8 mouse cellular contexts compared by ENCODE assay signal in genomic region chr7:44839491-44840191, GRCm38 (mm10). TPM values are rescaled to one million over a fixed set of nuclear protein-coding genes. Genes with fewer than 3 reads are reported as not detected.
A peak's percentile ranks its signal among the peaks of the same experiment; 100 is the strongest.
DNase-seq lines count a peak whose midpoint lies in the region; ATAC-seq and TF ChIP-seq lines count a peak whose summit lies in the region.

No protein-coding gene starts in this region.

- H3K4me2 ChIP-seq in midbrain, embryonic 16.5 days (ENCODE audit: low read length) = peak overlapping the region; percentile 64
- H3K4me2 ChIP-seq in stomach, postnatal 0 days (replicated peaks; ENCODE audit: low read depth) = peak overlapping the region; percentile 57

- TF ChIP-seq CTCF in stomach, postnatal 0 days (IDR thresholded peaks at IDR 0.05; ENCODE audit: low read depth) = no peak

- TF ChIP-seq EP300 in stomach, postnatal 0 days (optimal IDR thresholded peaks at IDR 0.05) = no peak

- WGBS in hindbrain, embryonic 10.5 days = 2% methylated on average over 58 of the region's 58 CpGs
- 3% methylated on average over 58 of the region's 58 CpGs for WGBS in midbrain, embryonic 16.5 days
- 3% methylated on average over 57 of the region's 58 CpGs for WGBS in stomach, postnatal 0 days

- peak; percentile 61 for DNase-seq in adrenal gland, adult 2 months
- DNase-seq in adrenal gland, postnatal 4 days (ENCODE audit: low spot score in 2 of 2) = no peak
- DNase-seq in A20 (ENCODE audit: low read depth, low spot score) = peak; percentile 78
- DNase-seq in embryo, embryonic 9.5 days (ENCODE audit: extremely low spot score) = peak; percentile 61
- peak; percentile 51 for DNase-seq in hindbrain, embryonic 10.5 days (ENCODE audit: low spot score)
- DNase-seq in liver = peak; percentile 36
- DNase-seq in stomach, postnatal 0 days (ENCODE audit: low spot score) = peak; percentile 62

- H3K9ac ChIP-seq in midbrain, embryonic 16.5 days (ENCODE audit: low read depth, low read length) = peak overlapping the region; percentile 58
- H3K9ac ChIP-seq in stomach, postnatal 0 days (ENCODE audit: low read length) = peak overlapping the region; percentile 53

- peaks cover 16% of the 10 kb centered on the region for H3K4me1 ChIP-seq in hindbrain, embryonic 10.5 days (replicated peaks)
- H3K4me1 ChIP-seq in midbrain, embryonic 16.5 days (ENCODE audit: control insufficient read depth, insufficient read depth, low read length) = peaks cover 12% of the 10 kb centered on the region
- peaks cover 7% of the 10 kb centered on the region; the same call in 1 of the 2 replicates for H3K4me1 ChIP-seq in stomach, postnatal 0 days (replicated peaks; ENCODE audit: control insufficient read depth, insufficient read depth)

- H3K27ac ChIP-seq in hindbrain, embryonic 10.5 days = peak overlapping the region; percentile 70
- H3K27ac ChIP-seq in midbrain, embryonic 16.5 days (ENCODE audit: low read length) = no peak overlapping the region
- H3K27ac ChIP-seq in stomach, postnatal 0 days (replicated peaks) = no peak overlapping the region; the same call in 1 of the 2 replicates

- peaks cover 54% of the 10 kb centered on the region for H3K36me3 ChIP-seq in hindbrain, embryonic 10.5 days
- H3K36me3 ChIP-seq in midbrain, embryonic 16.5 days (ENCODE audit: control insufficient read depth, insufficient read depth, low read length) = peaks cover 32% of the 10 kb centered on the region
- H3K36me3 ChIP-seq in stomach, postnatal 0 days (ENCODE audit: control insufficient read depth, insufficient read depth, low read length) = peaks cover 19% of the 10 kb centered on the region

- H3K27me3 ChIP-seq in hindbrain, embryonic 10.5 days (ENCODE audit: insufficient read depth, poor library complexity, severe bottlenecking) = peaks cover 51% of the 10 kb centered on the region
- H3K27me3 ChIP-seq in midbrain, embryonic 16.5 days (ENCODE audit: control insufficient read depth, insufficient read depth, low read depth, low read length) = peaks cover 8% of the 10 kb centered on the region
- H3K27me3 ChIP-seq in stomach, postnatal 0 days (ENCODE audit: control insufficient read depth, insufficient read depth, low read length) = no peaks in the 10 kb centered on the region

- H3K4me3 ChIP-seq in hindbrain, embryonic 10.5 days = peak overlapping the region; percentile 47
- H3K4me3 ChIP-seq in midbrain, embryonic 16.5 days (ENCODE audit: low read depth, low read length) = peak overlapping the region; percentile 25
- H3K4me3 ChIP-seq in stomach, postnatal 0 days (ENCODE audit: low read depth, low read length) = peak overlapping the region; percentile 20

- no peaks in the 10 kb centered on the region for H3K9me3 ChIP-seq in hindbrain, embryonic 10.5 days
- no peaks in the 10 kb centered on the region for H3K9me3 ChIP-seq in midbrain, embryonic 16.5 days (replicated peaks; ENCODE audit: control insufficient read depth, low read length, poor library complexity, severe bottlenecking)
- no peaks in the 10 kb centered on the region for H3K9me3 ChIP-seq in stomach, postnatal 0 days (ENCODE audit: control insufficient read depth, low read length)

- peak; percentile 56 for ATAC-seq in midbrain, embryonic 16.5 days
- ATAC-seq in stomach, postnatal 0 days (ENCODE audit: low FRiP score, low TSS enrichment) = peak; percentile 47

RNA-seq across cellular contexts. Expression of gene Akt1s1, which starts 9.2 kb away (rescaled TPM):
- 100 to 1,000 TPM; 117 TPM for total RNA-seq in adrenal gland, adult 2 months (2021)
- polyA plus RNA-seq in adrenal gland, adult 2 months (2012; rRNA removed) = 650 and 890 TPM in 2 replicates
- 100 to 1,000 TPM; 119 to 134 TPM for total RNA-seq in adrenal gland, postnatal 4 days (2021)
- 81.7 and 93.3 TPM in 2 replicates for polyA plus RNA-seq in hindbrain, embryonic 10.5 days (2016; fragmentation: Nextera tagmentation; extraction: Ambion mirVana)
- 82.2 and 83.2 TPM in 2 replicates for polyA plus RNA-seq in midbrain, embryonic 16.5 days (2015; fragmentation: Nextera tagmentation; extraction: Ambion mirVana)
- 70.8 and 75.2 TPM in 2 replicates for polyA plus RNA-seq in stomach, postnatal 0 days (2015; fragmentation: Nextera tagmentation; extraction: Ambion mirVana)

RNA-seq across cellular contexts. Expression of gene Tbc1d17, which starts 9.2 kb away (rescaled TPM):
- 10 to 100 TPM; 51.0 to 72.6 TPM for total RNA-seq in adrenal gland, adult 2 months (2021)
- 180 and 223 TPM in 2 replicates for polyA plus RNA-seq in adrenal gland, adult 2 months (2012; rRNA removed)
- total RNA-seq in adrenal gland, postnatal 4 days (2021) = 10 to 100 TPM; 87.9 to 92.0 TPM
- 77.1 and 91.1 TPM in 2 replicates for polyA plus RNA-seq in hindbrain, embryonic 10.5 days (2016; fragmentation: Nextera tagmentation; extraction: Ambion mirVana)
- 118 and 123 TPM in 2 replicates for polyA plus RNA-seq in midbrain, embryonic 16.5 days (2015; fragmentation: Nextera tagmentation; extraction: Ambion mirVana)
- 45.4 and 48.0 TPM in 2 replicates for polyA plus RNA-seq in stomach, postnatal 0 days (2015; fragmentation: Nextera tagmentation; extraction: Ambion mirVana)

RNA-seq across cellular contexts. Expression of gene Pnkp, which starts 17.3 kb away (rescaled TPM):
- 10 to 100 TPM; 36.3 to 42.8 TPM for total RNA-seq in adrenal gland, adult 2 months (2021)
- polyA plus RNA-seq in adrenal gland, adult 2 months (2012; rRNA removed) = 79.5 and 90.0 TPM in 2 replicates
- 10 to 100 TPM; 50.8 to 54.6 TPM for total RNA-seq in adrenal gland, postnatal 4 days (2021)
- polyA plus RNA-seq in hindbrain, embryonic 10.5 days (2016; fragmentation: Nextera tagmentation; extraction: Ambion mirVana) = 36.3 and 40.2 TPM in 2 replicates
- 27.9 and 30.4 TPM in 2 replicates for polyA plus RNA-seq in midbrain, embryonic 16.5 days (2015; fragmentation: Nextera tagmentation; extraction: Ambion mirVana)
- polyA plus RNA-seq in stomach, postnatal 0 days (2015; fragmentation: Nextera tagmentation; extraction: Ambion mirVana) = 23.5 and 25.7 TPM in 2 replicates

RNA-seq across cellular contexts. Expression of gene Atf5, which starts 23.2 kb away (rescaled TPM):
- 100 to 1,000 TPM; 136 to 166 TPM for total RNA-seq in adrenal gland, adult 2 months (2021)
- polyA plus RNA-seq in adrenal gland, adult 2 months (2012; rRNA removed) = 494 and 666 TPM in 2 replicates
- 100 to 1,000 TPM in 1 of 2 experiments, 10 to 100 TPM in 1; 59.8 to 104 TPM for total RNA-seq in adrenal gland, postnatal 4 days (2021)
- polyA plus RNA-seq in hindbrain, embryonic 10.5 days (2016; fragmentation: Nextera tagmentation; extraction: Ambion mirVana) = 4.6 TPM in 2 replicates
- 2.5 and 3.0 TPM in 2 replicates for polyA plus RNA-seq in midbrain, embryonic 16.5 days (2015; fragmentation: Nextera tagmentation; extraction: Ambion mirVana)
- 7.3 and 7.7 TPM in 2 replicates for polyA plus RNA-seq in stomach, postnatal 0 days (2015; fragmentation: Nextera tagmentation; extraction: Ambion mirVana)

RNA-seq across cellular contexts. Expression of gene Il4i1, which starts 23.5 kb away (rescaled TPM):
- total RNA-seq in adrenal gland, adult 2 months (2021) = 1 to 10 TPM; 1.6 to 1.8 TPM
- polyA plus RNA-seq in adrenal gland, adult 2 months (2012; rRNA removed) = 2.6 and 3.0 TPM in 2 replicates
- 1 to 10 TPM; 1.1 to 1.8 TPM for total RNA-seq in adrenal gland, postnatal 4 days (2021)
- polyA plus RNA-seq in hindbrain, embryonic 10.5 days (2016; fragmentation: Nextera tagmentation; extraction: Ambion mirVana) = 1.7 and 1.9 TPM in 2 replicates
- polyA plus RNA-seq in midbrain, embryonic 16.5 days (2015; fragmentation: Nextera tagmentation; extraction: Ambion mirVana) = 0.57 and 1.0 TPM in 2 replicates
- 0.69 and 0.75 TPM in 2 replicates for polyA plus RNA-seq in stomach, postnatal 0 days (2015; fragmentation: Nextera tagmentation; extraction: Ambion mirVana)

Comparison
In these comparisons a context has a peak if more than half of its experiments do, and no peak if none do; other contexts are left out.
1. DNase-seq: peak in adrenal gland, adult 2 months (single experiment), A20 (single experiment), embryo, embryonic 9.5 days (single experiment), hindbrain, embryonic 10.5 days (single experiment), liver (single experiment) and stomach, postnatal 0 days (single experiment); none in adrenal gland, postnatal 4 days (0 of 2).
2. Peak in every context shown above with its lines, with median percentiles within 50 percentile points of each other: H3K4me3 ChIP-seq.